Mouse (Mus musculus): ENCODE data around the gene Krt35. TPM values are rescaled to one million over a fixed set of nuclear protein-coding genes. Genes with fewer than 3 reads are reported as not detected.

Krt35 gene
- polyA plus RNA-seq, 1 experiment from 2014 or later, result not detected

DNA sequence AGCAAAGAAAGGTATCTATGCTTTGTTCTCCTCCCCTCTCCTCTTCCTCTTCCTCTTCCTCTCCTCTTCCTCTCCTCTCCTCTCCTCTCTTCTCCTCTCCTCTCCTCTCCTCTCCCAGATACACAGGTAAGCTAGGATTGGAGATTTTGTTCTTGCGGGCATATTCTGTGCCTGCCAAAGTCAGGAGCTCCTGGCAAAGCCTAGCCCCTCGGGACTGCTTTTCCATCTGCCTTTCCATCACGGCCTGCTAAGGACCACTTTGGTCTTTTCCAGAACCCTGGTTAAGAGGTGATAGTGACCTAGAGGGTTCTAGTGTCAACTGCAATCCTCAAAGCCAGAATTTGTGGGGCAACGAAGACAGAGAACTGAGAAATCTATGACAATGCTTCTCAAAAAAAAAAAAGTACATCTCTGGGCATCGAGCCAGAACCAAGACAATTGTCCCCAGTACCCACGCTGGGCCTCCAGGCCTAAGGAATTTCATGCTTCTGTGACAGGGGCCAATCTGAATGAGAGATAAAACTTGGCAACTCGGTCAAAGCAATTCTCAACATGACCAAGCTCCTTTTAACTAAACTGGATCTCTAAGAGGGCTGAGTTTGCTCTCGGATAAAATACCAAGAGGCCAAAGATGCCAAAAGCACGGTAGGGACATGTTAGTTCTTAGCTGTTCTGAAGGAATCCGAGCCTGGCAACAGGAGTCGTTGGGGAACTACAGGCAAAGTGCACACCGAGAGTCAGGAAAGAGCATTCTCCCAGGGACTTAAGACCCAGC lies 29.6 kb downstream of the Krt35 start:
- POLR2A ChIA-PET, result no interaction called here
- TF ChIP-seq CTCF (IDR thresholded peaks at IDR 0.05), result no peak
- DNase-seq (ENCODE audit: low read depth, low spot score) (no peak), ATAC-seq (no peak)
- CTCF ChIA-PET, result interaction anchor here (1.4 kb wide), 1 partner anchor 10 kb away, joined by 3 read pairs; no protein-coding TSS in a partner anchor
- no peaks in the 10 kb centered on the region for H3K27me3 ChIP-seq
- in situ Hi-C loops (cut with MboI; ENCODE audit: low pct_unique_long_range_greater_than_20kb), result no loop called here

DNA sequence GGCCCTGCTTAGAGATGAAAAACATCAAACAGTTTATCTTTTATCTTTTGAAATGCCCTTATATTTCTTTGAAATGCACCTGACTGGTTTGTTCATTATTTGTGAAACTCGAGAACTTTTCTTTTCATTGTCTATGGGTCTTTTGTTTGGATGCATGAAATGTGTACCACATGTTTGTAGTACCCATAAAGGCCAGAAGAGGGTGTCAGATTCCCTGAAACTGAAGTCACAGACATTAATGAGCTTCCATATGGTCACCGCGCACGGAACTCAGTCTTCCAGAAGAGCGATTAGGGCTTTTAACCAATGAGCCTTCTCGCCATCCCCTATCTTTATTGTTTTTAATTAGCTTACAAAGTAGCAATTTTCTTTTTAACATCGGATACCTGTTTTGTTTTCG lies 37.2 kb downstream of the Krt35 start:
- ChIA-PET CTCF (no interaction called here), POLR2A (no interaction called here)
- TF ChIP-seq CTCF (IDR thresholded peaks at IDR 0.05), result no peak
- H3K27me3 ChIP-seq, result no peaks in the 10 kb centered on the region
- DNase-seq (ENCODE audit: low read depth, low spot score) (no peak), ATAC-seq (no peak)
- in situ Hi-C loops (cut with MboI; ENCODE audit: low pct_unique_long_range_greater_than_20kb), result no loop called here

DNA sequence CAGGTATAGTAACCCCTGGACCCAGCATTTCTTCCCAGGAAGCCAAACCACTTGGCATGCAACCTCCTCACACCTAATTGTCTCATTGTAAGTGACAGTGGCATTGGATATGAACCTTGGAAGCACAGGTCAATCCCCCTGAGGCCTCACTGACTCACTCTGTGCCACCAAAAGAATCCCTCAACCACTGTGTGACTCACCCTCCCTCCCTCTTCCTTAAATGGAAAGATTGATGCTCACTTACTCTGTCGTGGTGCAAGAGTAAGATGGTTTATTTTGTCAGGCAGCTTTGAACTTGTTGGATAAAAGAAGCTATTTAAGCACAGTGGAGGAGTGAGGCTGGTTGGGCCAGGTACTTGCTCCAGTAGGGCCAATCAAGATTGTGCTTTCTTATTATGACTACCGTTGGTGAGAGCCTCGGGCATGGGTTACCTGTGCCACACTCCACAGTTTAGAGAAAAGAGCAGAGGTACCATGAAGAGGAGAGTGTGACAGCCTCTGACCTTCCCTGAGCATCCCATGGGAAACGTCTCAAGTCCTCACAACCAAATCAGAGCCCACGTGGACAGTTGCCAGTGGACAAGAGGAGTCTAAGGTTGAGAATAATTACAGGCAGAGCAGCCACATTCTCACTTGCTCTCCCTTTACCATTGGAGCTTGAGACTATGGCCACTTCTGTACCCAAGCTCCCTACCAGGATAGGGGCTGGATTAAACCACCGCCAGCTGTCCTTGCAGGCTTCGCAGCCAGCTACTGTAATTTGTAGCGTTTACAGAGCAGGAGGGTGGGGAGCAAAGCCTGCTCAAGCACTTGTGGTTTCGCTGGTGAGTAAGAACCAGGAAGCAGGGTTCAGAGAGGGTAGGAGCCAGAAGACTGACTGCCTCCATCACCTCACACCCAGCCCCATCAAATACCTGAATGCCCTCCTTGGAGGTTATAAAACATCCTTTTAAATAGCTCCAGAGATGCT lies 40.1 kb downstream of the Krt35 start:
- no peak for TF ChIP-seq CTCF (IDR thresholded peaks at IDR 0.05)
- no peaks in the 10 kb centered on the region for H3K27me3 ChIP-seq
- in situ Hi-C loops (cut with MboI; ENCODE audit: low pct_unique_long_range_greater_than_20kb), result no loop called here
- POLR2A ChIA-PET, result interaction anchor here (1.4 kb wide), 1 partner anchor 113 kb away, joined by 3 read pairs; no protein-coding TSS in a partner anchor
- peak; percentile 78 for ATAC-seq
- CTCF ChIA-PET, result interaction anchor here (1.0 to 1.2 kb wide), 2 partner anchors 16 to 239 kb away, joined by 3 read pairs; no protein-coding TSS in a partner anchor
- DNase-seq (ENCODE audit: low read depth, low spot score), result peak; percentile 71

DNA sequence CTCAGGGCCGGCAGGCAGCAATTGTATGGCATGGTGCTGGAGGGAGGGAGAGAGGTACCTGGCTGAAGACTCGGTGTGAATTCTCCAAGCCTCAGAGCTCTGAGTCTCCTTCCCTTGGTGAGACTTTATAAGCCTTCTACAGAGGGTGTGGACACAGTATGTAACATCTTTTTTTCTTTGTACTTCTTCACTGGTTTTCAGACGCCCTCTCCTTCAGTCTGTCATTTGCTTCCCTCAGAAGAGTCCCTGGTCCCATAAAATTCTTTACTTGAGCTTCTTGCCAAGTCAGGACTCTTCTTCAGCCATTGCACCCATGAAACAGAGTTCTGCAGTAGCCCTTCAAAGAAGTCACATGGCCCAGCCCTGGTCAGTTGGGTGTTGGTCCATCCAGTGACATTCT lies 45.6 kb downstream of the Krt35 start, which contains the start of gene Krt31:
TSS of gene Krt31 (minus strand) at position 101 of the 400 bp plus-strand sequence.
- POLR2A ChIA-PET, result no interaction called here
- peaks cover 3% of the 10 kb centered on the region for H3K27me3 ChIP-seq
- DNase-seq (ENCODE audit: low read depth, low spot score), result no peak
- no peak for TF ChIP-seq CTCF (IDR thresholded peaks at IDR 0.05)
- in situ Hi-C loops (cut with MboI; ENCODE audit: low pct_unique_long_range_greater_than_20kb), result no loop called here
- CTCF ChIA-PET, result interaction anchor here (1.3 kb wide), 1 partner anchor 11 kb away, joined by 3 read pairs; no protein-coding TSS in a partner anchor
- no peak for ATAC-seq

DNA sequence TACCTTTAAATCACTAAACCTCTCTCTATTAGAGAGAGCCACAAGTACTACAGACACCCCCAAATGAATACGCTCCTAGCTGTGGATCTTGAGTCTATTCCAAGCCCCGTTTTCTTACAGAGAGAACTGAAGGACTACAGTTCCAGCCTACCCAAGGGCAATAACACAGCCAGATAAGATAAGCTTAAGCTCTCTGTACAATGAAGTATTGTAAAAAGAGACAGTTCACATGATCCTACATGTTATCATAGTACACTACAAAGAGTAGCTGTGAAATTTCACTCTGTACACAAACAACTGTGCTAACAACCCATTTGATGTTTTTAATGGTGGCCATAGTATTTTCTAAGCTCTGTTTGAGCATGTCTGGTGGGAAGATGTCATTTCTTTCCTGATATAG lies 48.8 kb downstream of the Krt35 start:
- in situ Hi-C loops (cut with MboI; ENCODE audit: low pct_unique_long_range_greater_than_20kb), result no loop called here
- CTCF ChIA-PET, result no interaction called here
- DNase-seq (ENCODE audit: low read depth, low spot score), result no peak
- POLR2A ChIA-PET, result no interaction called here
- no peak for ATAC-seq
- H3K27me3 ChIP-seq, result peaks cover 10% of the 10 kb centered on the region
- TF ChIP-seq CTCF (IDR thresholded peaks at IDR 0.05), result no peak

DNA sequence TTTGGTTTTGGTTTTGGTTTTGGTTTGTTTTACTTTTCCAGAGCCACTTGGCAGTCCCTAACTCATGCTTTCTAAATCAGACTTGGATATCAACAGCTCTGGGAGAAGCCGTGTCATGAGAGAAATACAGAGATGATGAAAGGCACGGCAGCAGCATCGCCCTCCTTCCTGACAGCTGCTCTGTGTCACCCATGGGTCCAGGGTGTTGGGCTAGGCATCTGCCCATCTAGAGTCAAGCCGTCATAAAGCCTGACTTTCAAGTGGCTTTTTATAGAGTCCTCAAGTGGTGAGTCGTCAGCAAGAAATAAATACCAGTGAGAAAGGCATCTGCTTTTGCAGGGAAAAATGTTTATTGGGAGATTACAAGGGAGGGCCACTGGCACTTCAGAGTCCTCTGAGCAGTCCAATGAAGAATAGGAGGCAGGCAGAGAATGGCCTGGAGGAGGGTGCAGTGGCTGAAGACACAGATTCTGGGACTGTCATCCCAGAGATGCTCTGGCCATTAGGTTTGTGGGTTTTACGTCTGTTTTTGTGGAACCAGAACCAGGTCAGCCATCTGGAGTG lies 49.7 kb downstream of the Krt35 start:
- H3K27me3 ChIP-seq, result peaks cover 14% of the 10 kb centered on the region
- ATAC-seq (no peak), DNase-seq (ENCODE audit: low read depth, low spot score) (no peak)
- TF ChIP-seq CTCF (IDR thresholded peaks at IDR 0.05), result no peak
- ChIA-PET POLR2A (no interaction called here), CTCF (interaction anchor here (1.8 kb wide), 1 partner anchor 17 kb away, joined by 4 read pairs; the partner anchor contains the start of gene Krt33b)
- in situ Hi-C loops (cut with MboI; ENCODE audit: low pct_unique_long_range_greater_than_20kb), result no loop called here

Other genes starting within 250 kb of the Krt35 start
- gene Krtap4-16, start 244.6 kb downstream of the Krt35 start, polyA plus RNA-seq (2021), result not detected
- gene Gm11568, start 238.3 kb downstream of the Krt35 start, polyA plus RNA-seq (2021), result not detected
- gene Gm11559, start 231.8 kb downstream of the Krt35 start, polyA plus RNA-seq (2021), result not detected
- gene Krtap9-1, start 222.9 kb downstream of the Krt35 start, polyA plus RNA-seq (2021), result not detected
- gene Gm11567, start 217.1 kb downstream of the Krt35 start, polyA plus RNA-seq (2021), result not detected
- not detected for gene Krtap31-1, start 188.3 kb downstream of the Krt35 start, polyA plus RNA-seq (2021)
- not detected for gene Gm11565, start 181.5 kb downstream of the Krt35 start, polyA plus RNA-seq (2021)
- gene Krtap31-2, start 159.9 kb downstream of the Krt35 start, polyA plus RNA-seq (2021), result not detected
- gene Krtap9-5, start 147.8 kb downstream of the Krt35 start, polyA plus RNA-seq (2021), result not detected
- not detected for gene Krtap29-1, start 117.2 kb downstream of the Krt35 start, polyA plus RNA-seq (2021)
- gene Krtap16-1, start 109.6 kb downstream of the Krt35 start, polyA plus RNA-seq (2021), result not detected
- gene Krtap17-1, start 102.2 kb downstream of the Krt35 start, polyA plus RNA-seq (2021), result not detected
- gene Krt33a, start 80.0 kb downstream of the Krt35 start, polyA plus RNA-seq (2021), result not detected
- gene Krt33b, start 66.4 kb downstream of the Krt35 start, polyA plus RNA-seq (2021), result 0.18 TPM
- not detected for gene Krt34, start 54.7 kb downstream of the Krt35 start, polyA plus RNA-seq (2021)
- gene Krt31, start 45.7 kb downstream of the Krt35 start, polyA plus RNA-seq (2021), result not detected
- gene Krt32, start 8.0 kb downstream of the Krt35 start, polyA plus RNA-seq (2021), result not detected
- gene Krt36, start 9.4 kb upstream of the Krt35 start, polyA plus RNA-seq (2021), result not detected
- gene Krt13, start 25.3 kb upstream of the Krt35 start, polyA plus RNA-seq (2021), result not detected
- 0.74 TPM for gene Krt15, start 39.7 kb upstream of the Krt35 start, polyA plus RNA-seq (2021)
- gene Krt19, start 52.4 kb upstream of the Krt35 start, polyA plus RNA-seq (2021), result not detected
- not detected for gene Krt9, start 97.0 kb upstream of the Krt35 start, polyA plus RNA-seq (2021)
- not detected for gene Krt14, start 111.3 kb upstream of the Krt35 start, polyA plus RNA-seq (2021)
- gene Krt16, start 152.7 kb upstream of the Krt35 start, polyA plus RNA-seq (2021), result not detected
- 0.10 TPM for gene Krt17, start 164.8 kb upstream of the Krt35 start, polyA plus RNA-seq (2021)
- gene Krt42, start 173.6 kb upstream of the Krt35 start, polyA plus RNA-seq (2021), result 0.08 TPM
- gene Eif1, start 223.6 kb upstream of the Krt35 start, polyA plus RNA-seq (2021), result 674 TPM
- gene Gast, start 238.2 kb upstream of the Krt35 start, polyA plus RNA-seq (2021), result not detected